Mouse (Mus musculus) brain, adult 2 months (tissue): ENCODE measurements around the gene Pla2g2f.

ENCODE experiments used
- DNase-seq: peaks from one replicate; pipeline ENCODE4 v3.0.0; 2011; ENCODE audit warnings: low read depth, low spot score

Pla2g2f gene

DNA sequence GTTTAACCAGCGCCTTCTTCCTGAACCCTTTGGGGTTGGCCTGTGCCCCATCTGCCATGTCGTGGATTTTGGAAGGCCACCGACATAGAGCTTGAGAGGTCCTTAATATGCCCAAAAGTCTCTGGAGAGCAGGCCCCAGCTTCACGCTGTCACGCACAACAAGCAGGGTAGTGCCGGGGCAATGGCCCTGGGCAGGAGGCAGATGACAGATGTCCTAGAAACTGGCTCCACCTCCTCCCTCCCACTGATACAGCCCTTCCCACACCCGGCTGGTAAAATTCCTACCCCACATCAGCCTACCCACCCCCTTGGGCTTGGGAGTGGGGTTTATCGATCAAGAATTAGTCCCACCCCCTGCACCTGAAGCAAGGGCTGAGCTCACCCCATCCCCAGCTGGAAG is at the start of gene Pla2g2f:
Pla2g2f (minus strand) TSS at position 211 of the 400 bp plus-strand sequence.
- no peak for DNase-seq

DNA sequence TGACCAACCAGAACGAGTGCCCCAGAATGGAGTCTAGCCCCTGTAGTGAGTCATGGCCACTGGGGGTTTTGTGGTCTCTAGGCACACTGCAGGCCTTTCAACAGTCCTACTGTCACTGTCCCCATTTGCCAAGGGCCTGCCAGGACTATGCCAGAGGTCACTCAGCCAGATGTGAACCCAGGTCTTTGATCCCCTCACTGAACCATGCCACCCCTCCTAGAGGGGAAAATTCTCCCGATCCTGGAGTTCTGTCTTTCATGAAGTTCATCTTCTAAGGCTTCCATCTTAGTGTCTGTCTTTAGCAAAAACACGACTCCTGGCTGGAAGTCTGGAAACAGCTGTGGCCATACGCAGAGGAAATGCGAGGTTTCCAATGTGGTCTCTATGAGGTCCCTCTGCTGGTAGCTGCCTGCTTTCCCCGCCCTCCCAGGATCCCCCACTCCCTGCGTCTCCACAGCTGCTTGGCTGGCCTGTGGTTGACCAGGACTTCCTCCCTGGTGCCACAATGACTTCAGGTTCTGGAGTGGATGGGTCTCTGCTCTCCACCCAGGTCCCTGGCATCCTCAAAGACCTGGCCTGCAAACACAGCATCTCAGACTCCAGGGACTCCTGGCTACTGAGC is 49.6 kb upstream of the Pla2g2f start:
- DNase-seq = no peak

DNA sequence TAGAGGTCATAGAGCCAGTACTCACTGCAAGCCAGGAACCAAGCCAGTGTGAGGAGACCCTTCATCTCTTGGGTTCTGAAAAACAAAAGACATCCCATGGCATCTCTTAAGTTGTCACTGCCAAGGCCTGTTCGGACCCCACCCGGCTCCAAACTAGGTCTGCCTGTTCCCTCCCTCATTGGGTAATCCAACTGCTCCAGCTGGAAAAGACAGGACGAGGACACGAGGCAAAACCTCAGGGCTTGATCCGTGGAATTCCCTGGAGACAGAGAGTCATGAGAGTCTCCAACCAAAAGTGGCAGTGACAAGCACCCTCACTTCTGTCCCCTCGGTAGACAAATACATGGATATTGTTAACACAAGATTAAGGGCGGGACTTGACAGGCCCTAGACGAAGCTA is 48.7 kb upstream of the Pla2g2f start:
- DNase-seq = no peak

DNA sequence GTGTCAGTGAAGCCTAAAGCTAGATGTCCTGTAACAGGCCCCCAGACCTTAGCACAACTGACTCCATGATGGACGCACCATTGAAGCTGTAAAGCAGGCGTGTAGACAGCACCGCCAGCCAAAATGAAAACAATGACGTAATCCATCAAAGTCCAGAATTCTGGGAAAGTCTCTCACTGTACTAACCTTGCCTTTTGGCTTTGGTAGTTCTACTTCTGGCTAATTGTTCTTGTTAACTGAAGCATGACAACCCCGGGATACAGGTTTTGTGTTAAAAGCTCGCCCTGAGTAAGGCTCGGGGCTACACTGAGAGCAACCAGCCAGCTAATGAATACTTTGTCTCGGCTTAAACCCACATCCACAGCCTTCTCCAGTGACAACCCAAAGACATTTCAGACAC is 47.8 kb upstream of the Pla2g2f start:
- no peak for DNase-seq

DNA sequence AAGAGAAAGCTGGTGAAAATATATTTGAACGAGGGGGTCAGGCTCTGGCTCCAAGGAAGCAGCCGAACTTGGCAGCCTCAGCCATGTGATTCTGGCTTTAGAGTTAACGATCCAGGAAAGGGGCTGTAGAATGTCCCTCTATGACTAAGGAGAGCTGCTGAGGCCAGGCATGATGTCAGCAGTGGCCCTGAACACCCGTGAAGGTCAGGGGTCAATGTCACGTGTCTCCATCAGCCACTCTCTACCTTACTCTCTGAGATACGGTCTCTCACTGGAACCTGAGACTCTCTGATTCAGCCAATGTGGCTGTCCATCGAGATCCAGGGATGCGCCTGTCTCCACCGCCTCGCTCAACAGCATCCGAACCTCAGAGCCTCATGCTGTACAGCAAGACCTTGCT is 45.5 kb upstream of the Pla2g2f start:
- no peak for DNase-seq

DNA sequence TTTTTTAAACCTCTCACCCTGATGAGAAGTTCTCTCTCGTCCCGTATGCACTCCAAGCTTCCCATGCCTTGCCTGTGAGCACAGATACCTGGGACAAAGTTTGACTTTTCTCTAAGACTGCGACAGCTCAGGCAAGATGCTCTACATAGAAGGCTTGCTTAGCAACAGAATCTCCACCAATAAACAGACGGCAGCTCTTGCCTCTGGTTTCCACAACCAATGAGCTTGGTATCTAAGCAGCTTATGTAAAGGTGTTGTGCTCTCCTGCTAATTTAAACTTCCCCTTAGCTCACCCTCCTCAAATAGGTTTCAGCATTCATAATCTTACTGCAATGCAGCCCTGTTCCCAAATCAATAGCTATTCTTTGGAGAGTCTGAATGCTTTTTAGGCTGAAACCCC is 44.2 kb upstream of the Pla2g2f start:
- DNase-seq = peak; percentile 91

DNA sequence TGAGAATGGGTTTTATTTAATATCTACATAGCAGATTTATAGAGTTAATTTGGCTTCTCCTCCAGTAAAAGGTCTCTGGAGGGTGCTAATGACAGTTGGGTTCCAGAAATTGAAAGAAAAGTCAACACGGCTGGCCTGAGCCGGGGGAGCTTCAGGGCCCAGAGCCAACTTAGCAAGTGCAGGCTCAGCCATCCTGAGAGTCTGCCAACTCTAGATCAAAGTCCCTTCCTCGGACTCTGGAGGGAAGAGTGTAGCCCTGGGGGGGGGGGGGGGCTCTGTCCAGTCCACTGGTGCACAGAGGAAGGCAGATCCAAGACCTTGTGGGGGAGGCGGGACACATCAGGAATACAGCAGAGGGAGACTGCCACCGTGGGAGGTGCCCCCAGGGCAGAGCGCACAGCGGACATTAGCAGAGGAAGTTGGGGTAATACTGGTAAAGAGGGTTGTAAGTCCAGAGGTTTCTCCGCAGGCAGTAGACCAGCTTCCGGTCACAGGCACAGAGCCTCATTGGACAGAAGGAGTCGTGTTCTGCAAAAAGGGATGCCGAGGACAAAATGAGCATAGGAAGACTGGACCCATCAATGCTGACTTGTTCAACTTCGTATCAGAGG is 42.8 kb upstream of the Pla2g2f start:
- peak; percentile 33 for DNase-seq

DNA sequence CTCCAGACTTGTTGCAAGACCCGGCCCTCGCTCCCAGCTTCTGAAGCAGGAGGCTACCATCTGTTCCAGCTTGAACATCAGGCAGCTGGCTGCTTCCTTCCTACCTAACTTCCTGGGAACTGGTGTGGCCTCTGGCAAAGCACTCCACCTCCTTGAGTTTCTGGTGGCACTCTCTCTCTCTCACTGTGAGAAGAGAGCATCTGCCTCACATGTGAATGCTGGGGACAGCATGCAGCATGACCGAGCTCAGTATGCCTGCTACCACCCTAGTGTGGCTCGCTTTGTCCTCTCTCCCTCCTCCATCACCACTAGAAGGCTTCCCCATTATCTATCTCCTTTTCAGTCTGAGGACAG is 39.8 kb upstream of the Pla2g2f start:
- DNase-seq = peak; percentile 83

DNA sequence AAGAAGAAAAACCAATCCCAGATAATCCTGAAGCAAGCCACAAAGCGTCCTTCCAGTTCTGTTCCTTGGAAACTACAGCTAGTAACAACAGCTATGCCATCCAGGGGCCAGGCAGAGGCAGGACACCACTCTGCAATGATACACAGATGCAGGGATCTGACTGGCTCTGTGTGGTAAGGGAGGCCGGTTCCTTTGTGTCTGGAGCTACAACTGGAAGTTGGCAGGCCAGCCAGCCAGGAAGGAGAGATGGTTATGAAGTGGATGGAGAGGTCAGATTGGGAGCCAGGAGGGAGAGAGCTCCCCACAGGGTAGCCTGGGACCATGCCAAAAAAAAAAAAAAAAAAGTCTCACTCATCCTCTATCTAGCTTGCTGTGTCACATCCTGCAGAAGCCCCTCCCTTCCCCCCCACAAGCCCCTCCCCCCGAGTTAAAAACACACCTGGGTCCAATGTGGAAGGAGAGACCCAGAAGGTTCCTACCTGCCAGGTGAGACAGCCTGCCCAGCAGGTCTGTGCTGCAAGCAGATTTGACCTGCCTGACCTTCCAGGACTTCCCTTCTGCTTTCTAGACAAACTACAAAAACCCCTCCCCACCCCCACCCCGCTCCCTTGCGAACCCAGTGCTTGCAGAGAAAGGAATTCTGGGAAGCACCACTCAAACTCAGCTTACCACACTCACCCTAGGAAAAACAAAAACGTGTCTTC is 39.2 kb upstream of the Pla2g2f start:
- DNase-seq = no peak

DNA sequence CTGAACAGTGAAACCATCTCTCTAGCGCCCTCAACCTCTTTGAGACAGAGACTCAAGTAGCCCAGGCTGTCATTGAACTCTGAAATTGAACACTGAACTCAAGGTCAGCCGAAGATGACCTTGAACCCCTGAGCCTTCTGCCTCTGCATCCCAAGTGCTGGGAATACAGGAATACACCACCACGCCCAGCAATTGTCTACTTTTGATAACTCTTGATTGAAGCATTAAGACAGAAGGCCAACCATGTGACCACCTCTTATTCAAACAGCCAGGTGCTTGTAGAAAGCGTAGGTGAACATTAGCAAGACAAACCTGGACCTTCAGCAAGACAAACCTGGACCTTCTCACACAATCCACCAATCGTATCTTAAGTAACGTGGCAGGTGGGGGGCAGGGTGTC is 36.9 kb upstream of the Pla2g2f start:
- DNase-seq = no peak

DNA sequence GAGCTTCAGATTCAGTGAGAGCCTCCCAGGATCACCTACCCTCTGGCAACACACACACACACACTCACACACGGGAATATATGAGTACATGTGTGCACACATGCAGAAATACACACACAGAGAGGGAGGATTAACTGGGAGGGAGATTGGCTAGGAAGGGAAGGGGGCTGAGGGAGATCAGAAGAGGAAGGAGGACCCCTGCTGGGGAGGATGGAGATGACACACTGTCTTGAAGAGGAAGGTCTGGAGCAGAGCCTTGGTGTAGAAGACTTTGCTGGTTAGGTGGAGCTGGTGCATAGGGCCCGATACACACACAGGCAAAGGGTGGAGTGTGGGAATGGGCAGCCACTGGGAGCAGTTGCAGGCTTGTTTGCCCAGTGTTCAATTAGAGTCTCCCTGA is 35.9 kb upstream of the Pla2g2f start:
- DNase-seq = peak; percentile 84

DNA sequence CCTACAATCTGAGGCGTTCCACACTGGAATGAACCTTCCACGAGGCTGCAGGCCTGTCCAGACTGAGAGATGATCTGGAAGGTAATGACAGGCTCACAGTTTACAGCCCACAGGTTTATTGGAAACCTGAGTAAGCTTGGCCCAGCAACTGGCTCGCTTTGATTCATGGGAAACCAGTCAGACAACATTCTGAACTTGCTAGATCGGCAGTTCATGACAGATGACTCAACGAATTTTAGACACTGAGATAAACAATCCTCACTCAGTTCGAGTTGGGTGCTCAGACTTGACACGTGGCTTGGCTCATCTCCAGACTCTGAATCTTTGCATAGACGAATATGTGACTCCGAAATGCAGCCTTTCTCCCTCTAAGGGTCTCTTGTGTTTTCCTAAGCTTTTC is 35.2 kb upstream of the Pla2g2f start:
- DNase-seq = peak; percentile 48

DNA sequence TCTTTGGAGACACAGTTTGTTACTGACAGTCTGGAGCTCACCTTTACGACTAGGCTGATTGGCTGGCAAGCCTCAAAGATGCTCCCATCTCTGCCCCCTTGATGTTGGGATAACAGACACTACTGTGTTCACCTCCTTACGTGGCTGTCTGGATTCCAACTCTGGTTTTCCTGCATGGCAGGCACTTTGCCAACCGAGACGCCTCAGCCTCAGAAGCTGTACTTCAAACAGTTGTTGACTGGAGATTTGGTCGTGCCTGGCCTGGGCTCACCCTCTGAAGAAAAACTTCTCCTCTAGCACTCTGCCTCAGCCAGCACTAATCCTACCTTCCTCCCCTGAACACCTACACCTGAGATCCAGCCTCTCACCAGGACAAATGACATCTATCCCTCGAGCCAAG is 34.0 kb upstream of the Pla2g2f start:
- no peak for DNase-seq

DNA sequence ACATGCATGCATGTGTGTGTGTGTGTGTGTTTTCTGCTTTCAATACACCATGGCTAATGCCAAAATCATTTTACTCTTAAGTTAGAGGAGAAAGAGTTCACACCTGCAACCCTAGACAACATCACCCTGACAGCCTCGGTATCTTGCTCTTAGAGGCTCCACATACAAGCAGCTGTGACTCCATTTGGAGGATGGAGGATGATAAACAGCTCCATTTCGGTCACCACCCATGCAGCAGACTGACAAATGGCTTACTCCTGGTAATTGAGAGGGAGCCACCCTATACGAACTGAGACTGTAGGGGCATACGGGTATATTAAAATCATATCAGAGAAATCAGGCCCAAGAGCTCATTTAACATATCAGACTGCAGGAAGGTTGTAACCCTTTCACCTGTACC is 31.0 kb upstream of the Pla2g2f start:
- DNase-seq = peak; percentile 54

DNA sequence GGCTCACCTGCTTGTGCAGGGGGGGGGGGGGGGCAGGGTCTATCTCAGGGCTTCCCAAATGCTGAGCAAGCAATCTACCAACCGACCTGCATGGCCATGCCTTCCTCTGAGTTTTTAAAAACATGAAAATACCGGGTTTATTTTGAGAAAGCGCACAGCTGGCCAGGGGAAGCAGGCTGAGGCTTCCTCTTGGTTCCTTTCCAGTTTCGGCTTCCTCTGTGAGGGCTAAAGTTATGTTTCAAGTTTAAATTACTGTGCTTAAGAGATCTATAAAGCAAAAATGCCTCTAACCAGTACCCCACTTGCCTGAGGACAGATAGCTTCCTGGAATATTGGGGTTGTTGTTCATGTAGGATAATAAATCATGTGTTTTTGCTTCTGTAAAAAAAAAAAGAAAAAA is 28.7 kb upstream of the Pla2g2f start:
- DNase-seq = peak; percentile 74

DNA sequence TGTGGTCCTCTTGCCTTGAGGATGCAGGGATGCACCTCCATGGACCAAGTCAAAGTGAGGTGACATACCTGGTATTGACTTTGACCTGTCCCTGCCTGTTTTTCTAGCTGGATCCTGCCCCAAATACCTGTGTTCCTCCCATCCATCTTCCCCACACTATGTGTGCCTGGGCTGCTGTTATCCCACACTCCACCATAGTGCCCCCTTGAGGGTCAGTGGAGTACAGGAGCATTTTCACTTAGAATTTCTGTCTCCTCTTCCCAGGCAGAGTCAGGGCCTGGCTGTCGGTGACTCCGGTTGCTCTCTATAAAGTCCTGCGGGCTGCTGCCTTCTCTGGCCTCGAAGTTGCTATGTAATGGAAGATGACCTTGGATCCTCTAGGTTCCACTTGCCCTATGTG is 28.3 kb upstream of the Pla2g2f start:
- no peak for DNase-seq

DNA sequence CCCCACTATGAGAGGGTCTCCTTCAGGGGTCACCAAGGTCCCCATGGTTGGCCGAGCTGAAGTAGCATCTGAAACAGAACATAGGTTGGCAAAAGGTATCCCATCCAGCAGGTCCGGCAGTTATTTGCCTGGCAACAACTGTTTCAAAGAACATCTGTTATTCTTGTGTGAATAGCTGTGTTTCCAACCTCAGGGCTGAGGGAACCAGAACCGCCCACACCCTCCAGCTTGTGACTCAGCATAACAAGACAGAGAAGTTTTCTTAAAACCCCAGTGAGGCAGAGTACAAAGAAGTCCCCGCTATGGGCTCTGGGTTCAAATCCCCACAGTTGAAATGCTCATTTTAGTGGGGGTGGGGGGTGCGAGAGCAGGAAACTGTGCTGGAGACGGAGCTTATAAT is 24.7 kb upstream of the Pla2g2f start:
- peak; percentile 88 for DNase-seq

DNA sequence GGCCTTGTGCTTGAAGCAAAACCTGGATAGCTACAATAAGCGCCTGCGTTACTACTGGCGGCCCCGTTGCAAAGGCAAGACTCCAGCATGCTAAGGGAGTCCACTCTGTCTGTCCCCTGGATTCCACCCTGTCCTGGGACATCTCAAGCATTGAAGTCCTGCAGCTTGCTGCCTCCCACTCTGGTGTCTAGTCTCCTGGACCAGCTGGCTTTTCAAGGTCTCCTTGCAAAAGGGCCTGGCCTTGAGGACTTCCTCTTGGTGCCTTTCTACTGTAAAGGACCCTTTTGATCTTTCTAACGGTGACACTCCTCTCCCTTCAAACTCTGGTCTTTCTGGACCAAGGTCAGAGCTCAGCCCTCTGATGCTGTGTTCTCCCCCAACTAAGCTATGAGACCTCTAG is 22.9 kb upstream of the Pla2g2f start:
- no peak for DNase-seq

DNA sequence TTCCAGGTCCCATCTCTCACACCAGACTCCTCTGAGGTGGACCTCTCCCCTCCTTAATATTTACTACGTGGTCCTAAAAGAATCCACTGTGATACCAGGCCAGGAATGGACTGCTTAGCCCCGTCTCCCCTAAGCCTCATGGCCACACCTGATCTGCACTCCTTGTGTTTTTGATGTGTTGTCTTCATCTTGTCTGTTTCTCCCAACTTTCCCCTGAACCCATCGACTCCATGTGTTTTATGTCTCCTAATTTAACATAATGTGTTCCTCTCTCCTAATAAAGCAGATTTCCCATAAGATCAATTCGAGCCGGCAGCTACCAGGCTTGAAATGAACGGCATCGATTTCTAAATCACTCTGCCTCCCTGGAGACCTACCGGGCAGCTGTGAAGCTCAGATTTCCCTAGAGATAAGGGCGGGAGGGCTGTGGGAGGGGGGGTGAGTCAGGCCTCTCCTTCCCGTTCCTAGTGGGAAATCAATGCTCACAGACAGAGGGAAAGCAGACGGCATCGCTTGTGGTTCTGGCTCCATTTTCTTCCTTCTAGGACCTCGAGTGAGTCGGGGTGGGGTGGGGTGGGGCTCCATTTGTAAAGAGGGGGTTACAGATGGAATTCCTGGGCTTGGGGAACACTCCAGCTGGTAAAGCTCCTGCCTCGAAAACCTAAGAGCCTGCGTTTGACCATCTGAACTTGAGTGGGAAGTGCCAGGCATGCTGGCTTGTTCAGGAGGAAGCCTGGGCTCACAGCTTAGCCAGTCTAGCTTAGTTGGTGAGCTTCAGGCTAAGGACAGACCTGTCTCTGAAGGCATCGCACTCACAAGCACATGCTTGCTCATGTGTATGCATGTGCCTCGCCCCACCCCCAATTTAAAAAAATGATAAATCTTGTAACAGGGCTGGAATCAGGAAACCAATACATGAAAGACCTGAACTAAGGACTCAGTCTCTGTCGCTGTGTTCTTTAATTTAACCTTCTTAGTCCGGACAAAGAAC is 20.3 kb upstream of the Pla2g2f start:
- DNase-seq = peak; percentile 37

DNA sequence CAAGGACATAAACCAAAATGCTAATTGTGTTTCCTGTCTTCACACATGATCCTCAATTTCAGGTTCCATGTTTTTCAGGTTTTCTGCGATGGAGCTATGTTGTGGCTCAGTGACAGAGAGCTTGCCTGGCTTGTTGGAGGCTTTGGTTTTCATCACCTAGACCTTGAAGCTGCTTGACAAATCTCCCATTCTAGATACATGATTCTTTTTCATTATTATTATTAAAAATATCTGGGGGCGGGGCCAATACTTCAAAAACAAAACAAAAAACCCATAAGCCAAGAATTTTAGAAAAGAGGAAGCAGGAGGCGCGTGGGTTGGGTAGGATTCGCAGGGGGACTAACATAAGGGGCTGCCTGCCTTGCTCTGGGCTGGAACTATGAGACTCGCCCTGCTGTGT is 18.0 kb upstream of the Pla2g2f start, which contains the start of gene Pla2g2d:
Pla2g2d (plus strand) TSS at position 301 of the 400 bp plus-strand sequence.
- no peak for DNase-seq

DNA sequence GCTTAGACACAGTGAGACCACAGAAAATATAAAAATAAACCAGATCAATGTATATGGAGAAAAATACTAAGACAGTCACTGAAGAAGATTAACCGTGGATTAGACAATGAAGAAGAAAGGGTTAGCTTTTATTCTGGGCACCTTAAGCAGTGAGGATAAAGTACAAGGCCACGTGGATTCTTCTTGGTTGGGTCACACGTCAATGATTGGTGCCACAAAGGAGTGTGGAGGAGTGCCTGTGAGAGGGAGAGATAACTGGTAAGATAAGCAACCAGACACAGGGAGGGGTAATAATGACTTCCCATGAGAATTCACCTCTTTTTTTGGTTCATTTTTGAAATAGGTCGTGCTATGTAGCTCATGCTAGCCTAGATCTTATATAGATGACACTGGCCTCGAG is 15.0 kb upstream of the Pla2g2f start:
- no peak for DNase-seq

DNA sequence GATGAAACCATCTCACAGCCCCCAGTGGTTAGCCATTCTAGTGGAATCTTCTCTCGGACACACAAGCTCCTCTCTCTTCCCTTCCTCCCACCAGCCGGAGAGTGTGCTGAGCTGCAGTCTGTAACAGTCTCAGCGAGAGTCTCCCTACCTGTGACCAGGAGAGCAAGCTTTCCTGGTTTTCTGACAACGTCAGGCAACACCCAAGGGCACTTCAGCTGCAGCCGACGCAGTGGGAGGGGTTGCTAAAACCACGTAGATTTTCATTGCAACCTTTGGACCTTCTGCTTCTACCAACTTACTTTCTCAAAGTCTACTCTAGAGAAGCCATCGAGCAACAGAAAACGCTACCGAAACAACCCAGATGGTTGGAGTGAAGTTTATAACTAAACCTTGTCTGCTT is 14.5 kb upstream of the Pla2g2f start:
- no peak for DNase-seq
